Mouse (Mus musculus) liver, embryonic 13.5 days (tissue): ENCODE results near the gene Spred2. TPM values are rescaled to one million over a fixed set of nuclear protein-coding genes. Genes with fewer than 3 reads are reported as not detected.

Experiments
- ATAC-seq: fragments of 200-750 bp; cut with Nextera tagmentation; 2 replicates; pipeline ENCODE4 v1.8.0; 2017; ENCODE audit warnings: low read depth, mild to moderate bottlenecking, moderate number of reproducible peaks, moderate library complexity
- DNase-seq: peaks from one replicate; pipeline ENCODE4 v3.0.0; 2022
- H3K27ac ChIP-seq: fragments of 300-500 bp; sonication (generic); 2 replicates; pipeline ENCODE4 v1.5.1; 2015; ENCODE audit warnings: moderate library complexity, mild to moderate bottlenecking, inconsistent platforms
- H3K27me3 ChIP-seq: fragments of 300-500 bp; sonication (generic); 2 replicates; pipeline ENCODE4 v1.6.1; 2015; ENCODE audit warnings: mild to moderate bottlenecking, inconsistent platforms
- H3K36me3 ChIP-seq: fragments of 300-500 bp; sonication (generic); 2 replicates; pipeline ENCODE4 v1.6.1; 2015; ENCODE audit warnings: mild to moderate bottlenecking, inconsistent platforms
- H3K4me1 ChIP-seq: fragments of 300-500 bp; sonication (generic); replicated peaks from 2 replicates; pipeline ENCODE4 v1.6.1; 2015; ENCODE audit warnings: inconsistent platforms
- H3K4me2 ChIP-seq: fragments of 300-500 bp; sonication (generic); 2 replicates; pipeline ENCODE4 v1.6.1; 2015; ENCODE audit warnings: inconsistent platforms, mild to moderate bottlenecking, moderate library complexity
- H3K4me3 ChIP-seq: fragments of 300-500 bp; sonication (generic); replicated peaks from 2 replicates; pipeline ENCODE4 v1.5.1; 2015; ENCODE audit warnings: mild to moderate bottlenecking, inconsistent platforms
- H3K9ac ChIP-seq: fragments of 300-500 bp; sonication (generic); 2 replicates; pipeline ENCODE4 v1.6.1; 2015; ENCODE audit warnings: mild to moderate bottlenecking, inconsistent platforms
- H3K9me3 ChIP-seq: fragments of 300-500 bp; sonication (generic); replicated peaks from 2 replicates; pipeline ENCODE4 v1.6.1; 2016; ENCODE audit warnings: inconsistent platforms
- whole genome bisulfite sequencing: fragments of 180-500 bp; shearing (Covaris S2); methylation state at CpG from one replicate; pipeline ENCODE4 v1.1.7; 2015; ENCODE audit not compliant: insufficient replicate concordance; 5-methylcytosine and 5-hydroxymethylcytosine counted together
- polyA plus RNA-seq: library from polyadenylated mRNA; unstranded; fragments of >200 nt; fragmentation: Nextera tagmentation; extraction: Ambion mirVana; gene quantifications from 2 replicates; pipeline ENCODE4 v1.2.1, GENCODE M21; 2015

Spred2 gene
- polyA plus RNA-seq, 1 experiment from 2014 or later, result 2.3 TPM

DNA sequence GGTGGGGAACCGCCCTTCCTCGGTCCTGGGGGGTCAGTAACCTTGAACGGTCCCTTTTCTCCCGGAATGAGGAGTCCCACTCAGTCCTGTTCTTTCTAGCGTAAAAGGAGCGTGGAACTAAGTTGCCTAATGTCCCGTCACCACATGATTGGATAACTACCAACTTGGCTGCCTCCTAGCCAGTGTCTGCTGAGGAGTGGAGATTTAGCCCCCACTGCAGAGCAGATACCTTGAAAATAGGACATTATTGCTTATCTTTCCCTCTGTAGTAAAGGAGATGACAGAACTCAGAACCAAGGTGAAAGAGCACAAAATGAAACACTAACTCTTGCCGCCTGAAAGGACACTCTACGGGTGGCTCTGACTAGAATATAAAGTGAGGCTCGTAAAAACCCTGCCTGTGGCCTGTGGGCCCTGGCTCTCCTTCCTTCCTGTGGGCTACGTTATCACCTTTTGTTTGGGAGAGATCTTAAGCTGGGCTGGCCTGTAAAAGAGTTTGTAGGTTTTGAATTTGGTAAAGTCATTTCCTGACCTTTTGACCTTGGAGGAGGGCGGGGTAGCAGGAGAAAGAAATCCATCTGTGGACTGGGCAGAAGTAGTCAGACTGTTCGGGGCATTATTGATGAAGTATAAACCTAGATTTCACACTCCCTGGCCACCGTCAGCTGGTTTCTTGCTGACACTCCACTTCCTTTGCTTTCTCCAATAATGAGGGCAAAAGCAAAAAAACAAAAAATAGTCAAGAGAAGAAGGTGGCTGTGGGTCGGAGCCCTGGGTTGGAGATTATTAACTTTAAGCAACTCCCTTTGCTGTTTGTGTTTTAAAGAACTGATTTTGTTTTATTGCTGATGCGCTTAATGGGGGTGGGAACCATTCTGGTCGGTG lies 62.9 kb downstream of the Spred2 start:
- Histone ChIP-seq H3K27ac (peak overlapping the region; percentile 79), H3K4me2 (peak overlapping the region; percentile 42), H3K4me1 (peaks cover 83% of the 10 kb centered on the region), H3K9me3 (no peaks in the 10 kb centered on the region), H3K4me3 (0 out of 2 replicates have a peak overlapping the region, but pooled peaks have one; percentile 1), H3K27me3 (no peaks in the 10 kb centered on the region), H3K36me3 (no peaks in the 10 kb centered on the region), H3K9ac (peak overlapping the region; percentile 33)
- 19% methylated on average over 17 of the region's 17 CpGs for WGBS
- ATAC-seq (peak; percentile 37), DNase-seq (no peak)

GRCm38 (mm10) chr11:19987756-19988091 lies 63.5 kb downstream of the Spred2 start:
- Histone ChIP-seq H3K27me3 (no peaks in the 10 kb centered on the region), H3K36me3 (no peaks in the 10 kb centered on the region), H3K4me2 (peak overlapping the region; percentile 42), H3K9ac (no peak overlapping the region), H3K27ac (peak overlapping the region; percentile 79), H3K4me1 (peaks cover 84% of the 10 kb centered on the region), H3K4me3 (no peak overlapping the region), H3K9me3 (no peaks in the 10 kb centered on the region)
- WGBS, result 29% methylated on average over 9 of the region's 9 CpGs
- ATAC-seq, result no peak
- DNase-seq, result no peak

DNA sequence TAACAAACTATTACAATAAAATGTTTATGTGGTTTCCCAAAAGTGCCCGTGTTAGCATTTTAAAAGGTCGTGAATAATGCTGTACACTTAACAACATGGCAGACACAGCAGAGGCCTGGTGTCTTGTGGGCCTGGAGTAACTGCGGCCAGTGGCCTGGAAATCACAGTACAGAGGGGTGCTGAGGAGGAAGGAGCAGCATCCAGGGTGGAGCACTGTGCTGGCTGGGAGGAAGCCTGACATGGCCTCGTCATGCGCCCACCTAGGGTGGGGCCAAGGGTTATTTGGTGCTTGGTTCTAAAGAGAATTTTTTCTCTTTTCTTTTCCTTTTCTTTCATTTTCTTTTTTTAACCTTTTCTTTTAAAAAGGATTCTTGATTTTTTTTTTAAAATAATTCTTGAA lies 64.0 kb downstream of the Spred2 start:
- Histone ChIP-seq H3K9ac (no peak overlapping the region), H3K4me2 (no peak overlapping the region), H3K27me3 (no peaks in the 10 kb centered on the region), H3K27ac (peak overlapping the region; percentile 39; the same call in 1 of the 2 replicates), H3K4me1 (peaks cover 88% of the 10 kb centered on the region), H3K9me3 (no peaks in the 10 kb centered on the region), H3K4me3 (no peak overlapping the region), H3K36me3 (no peaks in the 10 kb centered on the region)
- DNase-seq (no peak), ATAC-seq (0 out of 2 replicates have a peak, but pooled peaks have one; percentile 27)
- WGBS, result 45% methylated on average over 5 of the region's 5 CpGs

DNA sequence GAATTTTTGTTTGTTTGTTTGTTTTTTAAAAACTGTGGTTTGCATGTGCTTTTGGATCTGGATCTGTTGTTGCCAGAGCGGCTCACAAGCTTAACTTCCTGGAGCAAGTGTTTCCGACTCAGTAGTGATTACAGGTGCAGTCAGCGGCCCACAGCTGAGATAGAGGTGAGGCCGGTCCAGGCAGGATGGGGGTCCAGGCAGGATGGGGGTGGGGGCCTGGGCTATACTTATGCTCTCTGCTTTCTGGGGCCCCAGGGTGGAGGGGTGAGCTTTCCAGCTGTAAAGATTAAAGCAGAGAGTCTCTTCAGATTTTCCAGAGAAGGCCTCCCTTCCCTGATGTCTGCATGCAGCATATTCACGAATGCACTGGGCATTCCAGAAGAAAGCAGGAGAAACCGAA lies 64.5 kb downstream of the Spred2 start:
- ATAC-seq, result no peak
- no peaks in the 10 kb centered on the region for H3K27me3 ChIP-seq
- H3K27ac ChIP-seq, result peak overlapping the region; percentile 39; the same call in 1 of the 2 replicates
- H3K4me1 ChIP-seq, result peaks cover 92% of the 10 kb centered on the region
- H3K9ac ChIP-seq, result no peak overlapping the region
- no peaks in the 10 kb centered on the region for H3K36me3 ChIP-seq
- WGBS, result 57% methylated on average over 6 of the region's 6 CpGs
- no peak for DNase-seq
- H3K4me3 ChIP-seq, result no peak overlapping the region
- H3K4me2 ChIP-seq, result no peak overlapping the region; the same call in 1 of the 2 replicates
- H3K9me3 ChIP-seq, result no peaks in the 10 kb centered on the region

DNA sequence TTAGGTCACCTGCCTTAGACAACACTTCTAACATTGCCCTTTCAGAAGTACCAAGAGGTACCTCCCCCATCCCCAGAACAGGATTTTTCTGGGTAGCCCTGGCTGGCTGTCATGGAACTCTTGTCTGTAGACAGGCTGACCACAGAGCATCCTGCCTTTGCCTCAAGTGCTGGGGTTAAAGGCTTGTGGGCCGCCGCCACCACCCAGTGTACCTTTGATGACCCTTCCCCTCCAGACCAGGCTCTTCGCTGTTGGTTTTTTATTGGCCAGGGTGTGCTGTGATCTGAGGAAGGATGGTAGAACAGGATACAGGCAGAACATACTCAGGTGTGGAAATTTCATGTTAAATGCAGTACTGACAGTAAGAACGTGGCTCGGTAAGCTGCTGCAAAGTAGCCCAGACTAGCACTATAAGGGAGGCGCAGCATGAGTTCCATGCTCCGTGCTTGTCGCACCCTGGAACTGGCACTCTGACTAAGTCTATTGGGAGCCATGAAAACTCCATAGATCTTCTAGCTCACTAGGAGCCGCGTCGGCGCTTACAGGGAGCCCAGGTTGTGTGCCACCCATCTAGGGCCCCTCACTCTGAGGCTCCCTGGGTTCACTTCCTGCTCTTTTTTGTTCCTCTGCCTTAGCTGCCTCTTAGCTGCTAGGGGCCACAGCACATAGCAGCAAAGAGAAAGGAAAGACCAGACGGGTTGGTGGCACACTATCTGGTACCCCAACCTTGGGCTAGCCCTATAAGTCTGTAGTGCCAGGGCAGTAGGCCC lies 65.2 kb downstream of the Spred2 start:
- no peak for DNase-seq

DNA sequence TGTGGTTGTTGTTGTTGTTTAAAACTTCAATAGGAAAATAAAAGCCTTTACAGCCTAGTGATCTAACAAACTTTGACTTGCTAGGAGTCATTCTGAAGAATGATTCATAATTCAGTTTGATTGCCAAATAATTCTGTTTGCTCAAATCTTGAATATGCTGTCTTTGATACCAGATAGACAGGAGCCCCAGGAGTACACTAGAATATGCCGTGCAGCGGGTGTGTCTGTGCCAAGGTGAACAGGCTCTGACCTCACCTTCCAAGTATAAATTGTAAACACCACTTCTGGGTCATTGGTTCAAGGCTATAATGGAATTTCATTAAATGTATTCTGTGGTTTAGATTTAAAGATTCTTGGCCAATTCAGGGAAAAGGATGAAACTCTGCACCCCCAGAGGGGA lies 66.6 kb downstream of the Spred2 start:
- Histone ChIP-seq H3K4me2 (no peak overlapping the region), H3K27me3 (no peaks in the 10 kb centered on the region), H3K4me3 (no peak overlapping the region), H3K9ac (no peak overlapping the region), H3K36me3 (no peaks in the 10 kb centered on the region), H3K9me3 (no peaks in the 10 kb centered on the region), H3K27ac (0 out of 2 replicates have a peak overlapping the region, but pooled peaks have one; percentile 54), H3K4me1 (peaks cover 93% of the 10 kb centered on the region)
- DNase-seq (no peak), ATAC-seq (no peak)
- 70% methylated on average over 2 of the region's 2 CpGs for WGBS

More for the DNA sequence above, 65.2 kb downstream of the Spred2 start:
- Histone ChIP-seq H3K27me3 (no peaks in the 10 kb centered on the region), H3K4me1 (peaks cover 93% of the 10 kb centered on the region), H3K9me3 (no peaks in the 10 kb centered on the region), H3K36me3 (no peaks in the 10 kb centered on the region), H3K9ac (peak overlapping the region; percentile 13; the same call in 1 of the 2 replicates), H3K27ac (peak overlapping the region; percentile 39), H3K4me3 (no peak overlapping the region), H3K4me2 (no peak overlapping the region)
- no peak for ATAC-seq
- 62% methylated on average over 13 of the region's 13 CpGs for WGBS

GRCm38 (mm10) chr11:19991303-19991976 lies 67.3 kb downstream of the Spred2 start:
- Histone ChIP-seq H3K27me3 (no peaks in the 10 kb centered on the region), H3K4me3 (no peak overlapping the region), H3K4me2 (no peak overlapping the region), H3K27ac (peak overlapping the region; percentile 54), H3K4me1 (peaks cover 92% of the 10 kb centered on the region), H3K9me3 (no peaks in the 10 kb centered on the region), H3K9ac (no peak overlapping the region), H3K36me3 (no peaks in the 10 kb centered on the region)
- DNase-seq, result no peak
- no peak for ATAC-seq
- WGBS, result 74% methylated on average over 12 of the region's 12 CpGs

GRCm38 (mm10) chr11:19992341-19993281 lies 68.4 kb downstream of the Spred2 start:
- DNase-seq, result no peak
- H3K27ac ChIP-seq, result peak overlapping the region; percentile 69
- no peak overlapping the region for H3K4me3 ChIP-seq
- peak overlapping the region; percentile 23 for H3K4me2 ChIP-seq
- H3K9ac ChIP-seq, result peak overlapping the region; percentile 18; the same call in 1 of the 2 replicates
- peaks cover 84% of the 10 kb centered on the region for H3K4me1 ChIP-seq
- 38% methylated on average over 15 of the region's 15 CpGs for WGBS
- ATAC-seq, result 0 out of 2 replicates have a peak, but pooled peaks have one; percentile 3
- no peaks in the 10 kb centered on the region for H3K9me3 ChIP-seq
- H3K27me3 ChIP-seq, result no peaks in the 10 kb centered on the region
- no peaks in the 10 kb centered on the region for H3K36me3 ChIP-seq

- no peaks in the 10 kb centered on the region for H3K9me3 ChIP-seq
- peaks cover 4% of the 10 kb centered on the region; the same call in 1 of the 2 replicates for H3K36me3 ChIP-seq
- no peaks in the 10 kb centered on the region for H3K27me3 ChIP-seq
- peak overlapping the region; percentile 69 for H3K27ac ChIP-seq
- H3K9ac ChIP-seq, result no peak overlapping the region
- 0 out of 2 replicates have a peak overlapping the region, but pooled peaks have one; percentile 23 for H3K4me2 ChIP-seq
- peaks cover 83% of the 10 kb centered on the region for H3K4me1 ChIP-seq
- peak; percentile 84 for ATAC-seq
- H3K4me3 ChIP-seq, result no peak overlapping the region
- peak; percentile 17 for DNase-seq
- 0% methylated on average over 1 of the region's 1 CpGs for WGBS
These were observed 69.6 kb downstream of the Spred2 start for GRCm38 (mm10) chr11:19993753-19994152.

GRCm38 (mm10) chr11:19994262-19994790 lies 70.2 kb downstream of the Spred2 start:
- H3K4me1 ChIP-seq, result peaks cover 77% of the 10 kb centered on the region
- DNase-seq (no peak), ATAC-seq (peak; percentile 33)
- no peak overlapping the region for H3K4me3 ChIP-seq
- 44% methylated on average over 7 of the region's 7 CpGs for WGBS
- no peaks in the 10 kb centered on the region for H3K9me3 ChIP-seq
- no peak overlapping the region for H3K4me2 ChIP-seq
- H3K36me3 ChIP-seq, result peaks cover 6% of the 10 kb centered on the region; the same call in 1 of the 2 replicates
- no peaks in the 10 kb centered on the region for H3K27me3 ChIP-seq
- H3K9ac ChIP-seq, result no peak overlapping the region
- H3K27ac ChIP-seq, result peak overlapping the region; percentile 69; the same call in 1 of the 2 replicates
